Mouse (Mus musculus): ENCODE data around the gene Myrf.

Myrf gene

DNA sequence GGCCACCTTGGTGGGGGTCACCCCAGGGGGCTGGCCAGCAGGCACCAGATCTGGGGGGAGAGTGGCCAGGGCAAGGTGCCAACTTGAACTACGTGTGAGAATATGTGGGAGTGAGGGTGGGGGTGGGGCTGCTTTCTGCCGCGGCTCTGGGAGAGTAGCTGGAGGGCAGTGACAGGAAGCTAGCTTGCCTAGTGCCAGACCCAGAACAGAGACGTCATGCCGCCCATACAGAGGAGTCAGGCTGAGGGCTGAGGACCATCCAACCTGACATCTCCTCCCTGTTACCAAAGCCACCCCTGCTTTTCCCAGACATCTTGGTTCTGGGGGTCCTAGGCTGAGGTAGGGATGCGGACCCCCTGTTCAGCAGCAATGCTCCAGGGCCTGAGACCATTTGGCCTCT lies 6.6 kb upstream of the Myrf start:
- no peak for DNase-seq

DNA sequence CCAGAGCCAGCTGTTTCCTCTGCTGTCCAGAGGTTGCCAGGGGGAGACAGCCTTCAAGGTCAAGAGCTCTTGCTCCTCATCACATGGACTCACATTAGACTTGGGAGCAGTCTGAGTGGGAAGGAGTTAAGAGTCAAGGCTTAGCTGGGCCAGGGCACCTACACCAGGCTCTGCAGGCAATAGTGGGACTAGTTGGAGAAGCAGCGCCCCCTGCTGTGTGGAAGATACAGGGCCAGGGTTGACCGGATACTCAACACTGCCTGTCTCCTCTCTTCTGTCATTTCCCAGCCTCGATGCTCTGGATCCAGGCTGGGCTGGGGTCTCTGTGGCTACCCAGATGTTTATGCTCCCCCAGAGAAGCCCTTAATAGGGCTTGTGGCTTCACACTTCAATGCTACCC lies 3.6 kb upstream of the Myrf start:
- peak; percentile 67 for DNase-seq

- no peak for DNase-seq
Measured at GRCm38 (mm10) chr19:10242916-10243315, 2.4 kb upstream of the Myrf start.

GRCm38 (mm10) chr19:10239975-10240653 lies 434 bp downstream of the Myrf start:
- DNase-seq: no peak

- no peak for DNase-seq
Measured at GRCm38 (mm10) chr19:10239419-10239818, 1.1 kb downstream of the Myrf start.

DNA sequence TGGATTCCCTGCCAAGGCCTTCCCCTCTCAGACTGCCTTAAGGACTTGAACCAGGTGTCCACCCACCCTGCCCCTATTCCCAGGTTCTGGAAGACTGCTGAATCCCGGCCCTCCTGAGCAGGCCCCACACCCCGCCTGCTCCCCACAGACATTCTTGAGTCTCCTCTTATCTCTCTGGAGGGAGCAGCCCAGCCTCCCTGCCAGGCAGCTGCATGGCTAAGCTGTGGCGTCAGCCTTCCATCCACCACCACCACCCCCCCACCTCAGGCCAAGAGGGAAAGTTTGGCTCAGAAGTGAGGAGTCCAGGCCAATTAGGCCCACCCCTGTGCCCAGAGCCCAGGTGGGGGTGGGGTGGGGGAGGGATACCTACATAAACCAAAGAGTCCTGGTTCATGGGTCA lies 2.1 kb downstream of the Myrf start:
- DNase-seq: no peak

GRCm38 (mm10) chr19:10235784-10236565 lies 4.6 kb downstream of the Myrf start:
- peak; percentile 53 for DNase-seq

DNA sequence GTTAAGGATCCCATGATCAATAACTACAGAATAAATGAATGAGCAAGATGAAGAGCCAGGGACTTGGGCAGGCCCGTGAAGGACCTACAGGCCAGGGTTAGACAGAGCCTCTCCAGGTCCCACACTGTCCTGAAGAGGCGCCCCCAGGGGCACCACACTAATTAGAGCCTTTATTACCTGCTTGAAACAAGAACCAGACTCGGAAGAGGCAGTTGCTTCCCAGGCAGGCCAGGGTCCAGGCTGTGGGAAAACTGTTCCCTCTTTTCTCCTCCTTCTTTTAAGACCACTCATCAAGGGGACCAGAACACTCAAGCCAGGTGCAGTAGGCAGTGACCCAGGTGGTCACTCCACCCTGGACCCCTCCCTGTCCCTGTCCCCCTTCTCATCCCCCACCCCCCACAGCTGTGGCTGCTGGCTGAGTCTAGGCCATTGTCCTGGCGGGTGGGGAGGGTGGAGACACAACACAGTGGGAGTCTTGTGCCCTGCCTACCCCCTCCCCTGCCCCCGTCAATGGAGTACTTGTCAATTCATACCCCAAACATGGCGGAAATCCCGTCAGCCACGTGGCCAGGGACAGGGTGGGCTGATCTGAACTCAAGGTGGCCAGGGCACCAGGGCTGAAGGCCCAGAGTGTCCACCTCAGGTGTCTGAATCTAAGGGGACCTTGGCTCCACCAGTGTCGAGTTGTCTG lies 8.1 kb downstream of the Myrf start:
- no peak for DNase-seq

GRCm38 (mm10) chr19:10231871-10232270 lies 8.7 kb downstream of the Myrf start:
- DNase-seq: no peak

GRCm38 (mm10) chr19:10231016-10231415 lies 9.5 kb downstream of the Myrf start:
- DNase-seq: peak; percentile 24

DNA sequence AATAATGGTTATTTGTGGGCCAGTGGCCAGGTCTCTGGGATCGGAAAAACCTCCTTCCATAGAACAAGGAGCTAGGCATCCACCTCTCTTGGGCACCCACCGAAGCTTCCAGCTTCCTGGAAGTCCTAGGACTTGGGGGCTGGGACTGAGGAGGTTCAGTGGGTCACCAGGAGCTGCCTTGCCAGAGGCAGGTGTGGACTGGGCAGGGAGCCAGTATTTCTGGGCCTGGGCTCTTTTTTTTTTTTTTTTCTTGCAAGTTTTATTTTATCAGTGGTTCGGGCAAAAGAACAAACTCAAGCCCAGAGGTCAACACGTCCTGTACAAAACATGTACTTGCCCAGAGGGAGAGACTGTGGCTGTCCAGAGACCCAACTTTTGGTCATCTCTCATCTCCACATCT lies 14.8 kb downstream of the Myrf start:
- peak; percentile 34 for DNase-seq

- no peak for DNase-seq
Measured at GRCm38 (mm10) chr19:10224637-10225453, 15.7 kb downstream of the Myrf start.

DNA sequence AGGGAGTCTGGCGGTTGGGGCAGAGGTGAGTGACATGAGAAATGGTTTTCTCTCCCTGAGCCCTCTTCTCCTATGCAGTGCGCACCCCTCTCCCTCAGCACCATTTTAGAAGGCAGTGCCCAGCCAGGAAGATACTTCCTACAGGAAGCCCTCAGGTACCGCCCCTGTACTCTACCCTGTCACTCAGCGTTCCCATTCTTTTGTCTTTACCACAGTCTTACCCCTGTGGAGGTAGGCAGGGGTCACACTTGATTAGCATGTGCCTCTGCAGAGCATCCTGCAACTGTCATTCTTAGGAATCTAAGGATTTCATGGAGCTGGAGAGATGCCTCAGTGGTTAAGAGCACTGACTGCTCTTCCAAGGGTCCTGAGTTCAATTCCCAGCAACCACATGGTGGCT lies 17.0 kb downstream of the Myrf start:
- no peak for DNase-seq

DNA sequence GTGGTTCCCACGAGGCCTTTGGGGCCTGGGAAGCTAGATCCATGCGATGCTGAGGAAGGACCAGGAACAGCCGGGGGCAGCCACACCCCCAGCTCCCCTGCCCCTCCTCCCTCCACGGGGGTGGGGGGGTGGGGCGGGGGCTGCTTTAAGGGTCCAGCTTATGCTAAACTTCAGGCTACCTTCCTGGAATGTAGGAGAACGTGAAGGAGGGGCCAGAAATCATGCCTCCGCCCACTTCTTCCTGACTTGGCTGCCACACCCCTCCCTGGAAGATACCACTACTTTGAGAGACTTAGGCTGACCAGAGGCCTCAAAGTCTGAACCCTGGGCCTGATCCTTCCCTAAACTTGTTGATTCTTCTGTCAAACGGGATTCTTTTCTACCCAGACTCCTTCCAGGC lies 17.9 kb downstream of the Myrf start:
- DNase-seq: no peak

DNA sequence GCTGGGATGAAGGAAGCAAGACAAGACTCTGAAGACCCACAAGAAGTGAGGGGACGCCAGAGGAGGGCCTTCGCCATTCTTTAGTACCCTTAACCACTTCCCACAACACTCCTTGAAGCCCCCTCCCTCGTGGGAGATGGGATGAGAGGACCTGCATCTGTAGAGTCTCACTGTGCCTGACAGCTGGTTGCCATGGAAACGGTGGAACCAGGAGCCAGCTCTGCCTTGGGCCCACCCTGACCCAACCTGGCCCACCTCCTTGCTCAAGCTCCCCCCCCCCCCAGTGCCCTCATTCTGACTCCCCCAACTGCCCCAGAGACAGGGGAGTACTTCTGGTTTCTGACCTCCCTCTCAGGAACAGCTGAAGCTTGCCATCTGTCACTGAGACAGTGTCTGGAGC lies 19.0 kb downstream of the Myrf start:
- DNase-seq: no peak

DNA sequence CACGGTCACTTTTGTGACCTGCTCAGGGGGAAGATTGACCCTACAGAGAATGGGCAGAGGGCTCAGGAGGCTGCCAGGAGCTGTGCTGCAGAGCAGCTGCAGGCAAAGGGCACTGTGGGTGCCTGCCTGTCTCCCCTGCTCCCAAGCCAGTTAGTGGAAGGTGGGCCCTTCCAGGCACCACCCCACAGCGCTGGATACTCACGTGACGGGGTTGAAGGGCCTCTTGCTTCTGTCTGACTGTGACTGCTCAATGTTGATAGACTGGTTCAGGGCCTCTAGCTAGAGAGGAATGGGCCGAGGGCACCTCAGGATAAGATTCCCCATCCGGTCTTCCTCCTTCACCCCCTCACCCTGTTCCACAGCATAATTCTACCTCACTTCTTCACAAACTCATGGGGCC lies 21.0 kb downstream of the Myrf start:
- DNase-seq: no peak

DNA sequence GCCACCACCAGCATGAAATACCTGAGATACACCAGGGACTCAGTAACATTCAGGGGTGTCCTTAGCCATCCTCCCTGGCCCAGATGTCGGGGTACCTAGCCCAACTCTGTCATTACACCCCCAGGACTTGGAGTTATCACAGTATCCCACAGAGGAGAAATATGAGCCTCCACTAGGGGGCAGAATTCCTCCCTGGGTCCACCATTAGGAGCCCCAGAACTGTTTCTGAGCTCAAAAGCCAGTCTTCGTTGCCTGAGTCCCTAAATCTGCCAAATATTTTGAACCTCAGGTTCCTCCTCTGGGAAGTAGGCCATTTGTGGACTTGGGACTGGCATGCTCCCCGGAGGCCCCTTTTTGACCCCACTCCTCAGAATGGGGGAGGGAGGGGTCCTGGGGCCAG lies 21.4 kb downstream of the Myrf start:
- peak; percentile 40 for DNase-seq

- DNase-seq: no peak
Measured at GRCm38 (mm10) chr19:10216101-10216500, 24.4 kb downstream of the Myrf start.

DNA sequence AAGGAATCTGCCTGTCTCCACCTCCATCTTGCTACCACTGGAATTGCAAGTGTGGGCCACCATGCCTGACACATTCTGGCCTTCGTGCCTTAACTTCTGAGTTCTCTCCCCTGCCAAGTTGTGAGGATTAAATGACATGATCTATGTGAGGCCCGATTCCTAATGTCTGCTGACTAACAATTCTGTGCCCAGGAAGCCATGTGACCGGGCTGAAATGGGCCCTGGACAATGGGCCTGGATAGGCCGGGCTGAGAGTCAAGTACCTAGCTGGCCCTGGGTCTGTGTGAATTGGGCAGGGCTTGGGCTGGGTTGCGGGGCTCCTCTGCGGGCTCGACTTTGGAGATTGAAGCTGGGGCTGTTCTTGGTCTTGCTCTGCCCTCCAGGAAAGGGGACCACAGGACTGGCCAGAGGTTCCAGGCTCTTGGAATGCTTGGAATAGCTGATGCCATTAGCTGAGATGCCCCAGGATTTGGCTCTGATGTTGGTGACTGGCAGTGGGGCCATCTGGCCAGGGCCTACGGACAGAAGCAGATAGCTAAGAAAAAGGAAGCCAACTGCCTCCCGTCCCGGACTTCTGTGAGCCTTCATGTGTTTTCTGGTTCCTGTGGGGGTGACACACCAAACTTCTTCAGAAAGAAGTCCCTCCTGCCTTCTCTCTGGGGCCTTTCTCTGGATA lies 26.6 kb downstream of the Myrf start:
- DNase-seq: no peak

DNA sequence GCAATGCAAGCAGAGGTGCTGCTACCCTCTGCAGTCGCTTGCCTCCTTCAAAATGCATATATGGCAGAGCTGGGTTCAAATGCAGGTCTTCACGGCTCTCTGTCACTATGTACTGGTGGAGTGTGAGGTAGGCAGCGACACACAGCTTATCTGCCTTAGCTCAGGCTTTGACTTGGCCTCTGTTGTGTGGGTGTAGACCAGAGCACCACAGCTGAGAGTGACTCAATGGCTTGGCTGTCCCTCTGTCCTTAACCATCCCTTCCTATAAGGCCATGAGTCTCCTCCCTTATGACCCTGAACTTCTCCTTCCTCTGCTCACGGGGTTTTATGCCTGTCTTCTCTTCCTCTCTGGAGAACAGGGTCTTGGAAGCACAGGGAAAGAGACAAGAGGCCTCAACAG lies 29.7 kb downstream of the Myrf start:
- DNase-seq: no peak

GRCm38 (mm10) chr19:10208851-10209250 lies 31.7 kb downstream of the Myrf start:
- no peak for DNase-seq

DNA sequence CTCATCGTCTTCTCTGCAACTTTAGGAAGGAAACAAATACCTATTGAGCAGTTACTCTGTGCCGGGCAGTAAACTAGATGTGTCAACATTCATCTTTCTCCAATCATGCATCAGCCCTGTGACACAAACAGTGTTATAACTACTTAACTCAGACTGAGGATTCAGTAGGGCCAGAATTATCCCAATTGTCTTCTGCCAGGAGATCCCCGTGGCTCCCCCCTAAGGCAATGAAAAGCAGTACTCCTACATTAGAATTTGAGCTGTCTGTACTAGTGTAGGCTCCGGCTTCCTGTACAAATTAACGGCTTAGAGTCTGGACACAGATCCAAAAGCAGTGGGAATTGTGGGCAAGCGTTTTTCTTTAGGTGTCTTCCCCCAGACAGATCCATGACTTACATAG lies 35.5 kb downstream of the Myrf start:
- DNase-seq: no peak

- DNase-seq: no peak
Measured at GRCm38 (mm10) chr19:10204616-10205001, 35.9 kb downstream of the Myrf start.
